Mouse (Mus musculus) brain, embryonic 14.5 days (tissue): ENCODE results near the gene Ip6k1.

Experiments
- CTCF ChIP-seq: fragments of 200-500 bp; IDR thresholded peaks from 2 replicates; pipeline ENCODE4 v1.5.1; 2012; ENCODE audit warnings: inconsistent platforms, mild to moderate bottlenecking, moderate library complexity, borderline replicate concordance; ENCODE audit not compliant: insufficient read depth, insufficient read length; ENCODE audit errors: extremely low read depth
- POLR2A ChIP-seq: fragments of 200-500 bp; IDR thresholded peaks from 2 replicates; pipeline ENCODE4 v1.6.1; 2012; ENCODE audit warnings: mild to moderate bottlenecking, inconsistent platforms, borderline replicate concordance; ENCODE audit not compliant: poor library complexity, insufficient read depth, insufficient read length, severe bottlenecking; ENCODE audit errors: extremely low read depth

DNA sequence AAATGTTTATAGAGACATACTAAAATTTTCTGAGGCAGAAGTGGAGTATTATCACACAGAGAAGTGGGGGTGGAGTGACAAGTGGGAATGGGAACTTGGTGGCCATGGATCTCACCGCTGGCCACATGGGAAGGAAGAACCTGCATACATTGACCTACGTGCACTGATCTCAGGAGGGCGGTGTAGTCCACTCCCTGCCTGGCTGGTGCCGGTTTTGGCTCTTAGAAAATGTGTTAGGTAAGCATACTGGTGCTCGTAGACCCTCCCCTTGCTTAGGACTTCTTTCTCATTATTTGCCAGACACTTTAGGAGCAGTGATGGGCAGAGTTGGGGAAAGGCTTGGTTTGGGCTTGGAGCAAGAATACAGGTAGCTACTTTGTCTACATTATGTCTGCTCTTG, 5.7 kb downstream of the Ip6k1 start:
- no peak for TF ChIP-seq CTCF
- TF ChIP-seq POLR2A, result no peak
